Comparison of ENCODE assay signal across 14 mouse cellular contexts in genomic region chr7:117729067-117729466, GRCm38 (mm10).
A peak's percentile ranks its signal among the peaks of the same experiment; 100 is the strongest.
DNase-seq lines count a peak whose midpoint lies in the region; ATAC-seq and TF ChIP-seq lines count a peak whose summit lies in the region.
"Had no signal": no experiment of that assay in that cellular context is flagged by ENCODE, and none has a peak within 500 bp of the region (broad histone marks: within the 10 kb centered on the region; RNA-seq: fewer than 3 reads in every experiment).

No protein-coding gene starts in this region.

- WGBS in limb, embryonic 11.5 days: 77% methylated on average over 4 of the region's 4 CpGs
- 79% methylated on average over 4 of the region's 4 CpGs for WGBS in limb, embryonic 10.5 days

- DNase-seq in embryo, embryonic 10 days (ENCODE audit: low spot score): peak; percentile 39
- no peak for DNase-seq in embryo, embryonic 9.5 days (ENCODE audit: extremely low spot score)
- DNase-seq in limb, embryonic 11.5 days (ENCODE audit: low spot score): peak; percentile 40
- no peak for DNase-seq in limb, embryonic 10.5 days (ENCODE audit: low spot score)
- peak; percentile 10 for DNase-seq in MEL (ENCODE audit: low read depth, low spot score)
- DNase-seq in induced T-regulatory cell, adult 2 months (ENCODE audit: low read depth): peak; percentile 10
- no peak for DNase-seq in layer of hippocampus, adult 11-12 months (ENCODE audit: low spot score)
- DNase-seq: cerebellum, postnatal 36 days; liver, embryonic 13.5 days had no signal

- no peaks in the 10 kb centered on the region for H3K36me3 ChIP-seq in limb, embryonic 11.5 days (ENCODE audit: control insufficient read depth, insufficient read depth, low read length)
- H3K36me3 ChIP-seq in limb, embryonic 10.5 days: no peaks in the 10 kb centered on the region
- H3K36me3 ChIP-seq in MEL (ENCODE audit: control insufficient read depth in 1 of 2, insufficient read depth in 2 of 2, low read length in 2 of 2): no peaks in the 10 kb centered on the region
- H3K36me3 ChIP-seq: forebrain, embryonic 15.5 days; liver, embryonic 13.5 days; midbrain, embryonic 10.5 days; neural tube, embryonic 12.5 days had no signal

- no peak for ATAC-seq in limb, embryonic 11.5 days (ENCODE audit: insufficient number of reproducible peaks, low FRiP score, low TSS enrichment, low read depth)
- no peak for ATAC-seq in erythroblast, adult 5-6 weeks (replicated peaks; ENCODE audit: low FRiP score, poor library complexity, severe bottlenecking)
- ATAC-seq: forebrain, embryonic 15.5 days; inflammation-experienced regulatory T-cells, adult 6 months had no signal

- no peaks in the 10 kb centered on the region for H3K27me3 ChIP-seq in limb, embryonic 11.5 days (ENCODE audit: control insufficient read depth, insufficient read depth, low read length)
- H3K27me3 ChIP-seq in limb, embryonic 10.5 days (ENCODE audit: low read depth, poor library complexity, severe bottlenecking): no peaks in the 10 kb centered on the region
- no peaks in the 10 kb centered on the region for H3K27me3 ChIP-seq in MEL (ENCODE audit: control insufficient read depth in 1 of 2, insufficient read depth in 2 of 2, low read length in 2 of 2)
- H3K27me3 ChIP-seq: forebrain, embryonic 15.5 days; liver, embryonic 13.5 days; neural tube, embryonic 12.5 days had no signal

- peak; percentile 1; the same call in 1 of the 2 replicates for TF ChIP-seq RAD21 in MEL (IDR thresholded peaks at IDR 0.05; ENCODE audit: low read depth, low read length)

- H3K27ac ChIP-seq in limb, embryonic 11.5 days (replicated peaks; ENCODE audit: low read depth, low read length): no peak overlapping the region
- no peak overlapping the region for H3K27ac ChIP-seq in limb, embryonic 10.5 days
- no peak overlapping the region for H3K27ac ChIP-seq in MEL (ENCODE audit: control insufficient read depth, low read depth, low read length)
- H3K27ac ChIP-seq: forebrain, embryonic 15.5 days; liver, embryonic 13.5 days; midbrain, embryonic 10.5 days; neural tube, embryonic 12.5 days had no signal

- TF ChIP-seq EP300 in MEL (IDR thresholded peaks at IDR 0.05; ENCODE audit: low read depth in 1 of 2, low read length in 2 of 2): no peak

- H3K79me2 ChIP-seq in MEL (ENCODE audit: control insufficient read depth, insufficient read depth, low read length, poor library complexity): no peaks in the 10 kb centered on the region

- no peak overlapping the region for H3K4me2 ChIP-seq in limb, embryonic 11.5 days (ENCODE audit: low read depth, severe bottlenecking)
- H3K4me2 ChIP-seq: forebrain, embryonic 15.5 days; liver, embryonic 13.5 days; neural tube, embryonic 12.5 days had no signal

- H3K4me1 ChIP-seq in limb, embryonic 11.5 days (ENCODE audit: control insufficient read depth, insufficient read depth, low read length): no peaks in the 10 kb centered on the region
- no peaks in the 10 kb centered on the region for H3K4me1 ChIP-seq in limb, embryonic 10.5 days
- no peaks in the 10 kb centered on the region for H3K4me1 ChIP-seq in MEL (ENCODE audit: control insufficient read depth in 1 of 2, insufficient read depth in 2 of 2, low read length in 2 of 2)
- H3K4me1 ChIP-seq: forebrain, embryonic 15.5 days; liver, embryonic 13.5 days; midbrain, embryonic 10.5 days; neural tube, embryonic 12.5 days had no signal

- TF ChIP-seq POLR2A in MEL (IDR thresholded peaks at IDR 0.05; ENCODE audit: control insufficient read depth in 1 of 2, insufficient read depth in 1 of 2, low read depth in 1 of 2, low read length in 2 of 2, poor library complexity in 1 of 2): no peak

- TF ChIP-seq CTCF in MEL (IDR thresholded peaks at IDR 0.05 in 2 of 3, conservative IDR thresholded peaks at IDR 0.05 in 1 of 3; ENCODE audit: control insufficient read depth in 1 of 3, insufficient read depth in 1 of 3, low read depth in 2 of 3, low read length in 3 of 3, poor library complexity in 1 of 3, severe bottlenecking in 1 of 3): peak; percentile 9 to 23 (median 18); a peak in 2 of 6 replicates

- no peak overlapping the region for H3K9ac ChIP-seq in limb, embryonic 11.5 days (ENCODE audit: low read length)
- H3K9ac ChIP-seq in MEL (ENCODE audit: control insufficient read depth, low read depth, low read length, poor library complexity, severe bottlenecking): no peak overlapping the region
- H3K9ac ChIP-seq: forebrain, embryonic 15.5 days; liver, embryonic 13.5 days; neural tube, embryonic 12.5 days had no signal

- H3K4me3 ChIP-seq in limb, embryonic 11.5 days (ENCODE audit: low read depth, low read length): no peak overlapping the region
- H3K4me3 ChIP-seq in limb, embryonic 10.5 days: no peak overlapping the region
- H3K4me3 ChIP-seq in MEL (ENCODE audit: control insufficient read depth in 1 of 2, insufficient read depth in 1 of 2, low read depth in 2 of 2, low read length in 2 of 2): no peak overlapping the region
- H3K4me3 ChIP-seq: forebrain, embryonic 15.5 days; liver, embryonic 13.5 days; midbrain, embryonic 10.5 days; neural tube, embryonic 12.5 days had no signal

- H3K9me3 ChIP-seq in limb, embryonic 11.5 days (ENCODE audit: control insufficient read depth, low read length): peaks cover 5% of the 10 kb centered on the region; the same call in 1 of the 2 replicates
- H3K9me3 ChIP-seq in limb, embryonic 10.5 days (replicated peaks): peaks cover 3% of the 10 kb centered on the region; the same call in 1 of the 2 replicates
- H3K9me3 ChIP-seq in MEL (replicated peaks; ENCODE audit: insufficient read depth, low read length): no peaks in the 10 kb centered on the region
- H3K9me3 ChIP-seq: forebrain, embryonic 15.5 days; liver, embryonic 13.5 days; neural tube, embryonic 12.5 days had no signal

TF ChIP-seq in MEL, 35 proteins besides CTCF, POLR2A, EP300 and RAD21:
- no peak for TF ChIP-seq ZNF384 (IDR thresholded peaks at IDR 0.05; ENCODE audit: low read depth, low read length)
- TF ChIP-seq ZC3H11A (IDR thresholded peaks at IDR 0.05; ENCODE audit: low read depth, low read length): no peak
- TF ChIP-seq ZMIZ1 (IDR thresholded peaks at IDR 0.05; ENCODE audit: low read depth, low read length): no peak
- TF ChIP-seq POLR2AphosphoS5 (IDR thresholded peaks at IDR 0.05; ENCODE audit: borderline replicate concordance, low read depth, low read length): no peak
- no peak for TF ChIP-seq MAFK (IDR thresholded peaks at IDR 0.05; ENCODE audit: borderline replicate concordance, low read depth, low read length)
- no peak for TF ChIP-seq MEF2A (IDR thresholded peaks at IDR 0.05; ENCODE audit: extremely low read depth, insufficient replicate concordance, low read depth, low read length, poor library complexity, severe bottlenecking)
- no peak for TF ChIP-seq KAT2A (conservative IDR thresholded peaks at IDR 0.05; ENCODE audit: low read depth, low read length)
- no peak for TF ChIP-seq ETS1 (IDR thresholded peaks at IDR 0.05; ENCODE audit: low read depth, low read length)
- TF ChIP-seq NRF1 (IDR thresholded peaks at IDR 0.05; ENCODE audit: insufficient read depth, low read depth, low read length, poor library complexity, severe bottlenecking): no peak
TF ChIP-seq in MEL: peak in this region for 0.

Comparison
In these comparisons a context has a peak if more than half of its experiments do, and no peak if none do; other contexts are left out.
1. DNase-seq: peak in embryo, embryonic 10 days (single experiment), limb, embryonic 11.5 days (single experiment), MEL (single experiment) and induced T-regulatory cell, adult 2 months (single experiment); none in embryo, embryonic 9.5 days (single experiment), limb, embryonic 10.5 days (single experiment) and layer of hippocampus, adult 11-12 months (single experiment).